Mouse (Mus musculus) hindbrain, embryonic 12.5 days (tissue): ENCODE results near the gene Grik4. TPM values are rescaled to one million over a fixed set of nuclear protein-coding genes. Genes with fewer than 3 reads are reported as not detected.

Source experiments
- ATAC-seq: fragments of 200-750 bp; cut with Nextera tagmentation; 2 replicates; pipeline ENCODE4 v1.8.0; 2017; ENCODE audit warnings: moderate TSS enrichment; ENCODE audit not compliant: low FRiP score
- H3K27ac ChIP-seq: fragments of 300-500 bp; sonication (generic); 2 replicates; pipeline ENCODE4 v1.5.1; 2016; ENCODE audit warnings: mild to moderate bottlenecking
- H3K27me3 ChIP-seq: fragments of 300-500 bp; sonication (generic); 2 replicates; pipeline ENCODE4 v1.6.1; 2016; ENCODE audit warnings: mild to moderate bottlenecking
- H3K36me3 ChIP-seq: fragments of 300-500 bp; sonication (generic); 2 replicates; pipeline ENCODE4 v1.6.1; 2016; ENCODE audit warnings: mild to moderate bottlenecking
- H3K4me1 ChIP-seq: fragments of 300-500 bp; sonication (generic); 2 replicates; pipeline ENCODE4 v1.6.1; 2016
- H3K4me2 ChIP-seq: fragments of 300-500 bp; sonication (generic); replicated peaks from 2 replicates; pipeline ENCODE4 v1.6.1; 2016; ENCODE audit warnings: mild to moderate bottlenecking
- H3K4me3 ChIP-seq: fragments of 300-500 bp; sonication (generic); 2 replicates; pipeline ENCODE4 v1.5.1; 2016; ENCODE audit warnings: mild to moderate bottlenecking
- H3K9ac ChIP-seq: fragments of 300-500 bp; sonication (generic); 2 replicates; pipeline ENCODE4 v1.6.1; 2016; ENCODE audit warnings: mild to moderate bottlenecking, moderate library complexity
- H3K9me3 ChIP-seq: fragments of 300-500 bp; sonication (generic); replicated peaks from 2 replicates; pipeline ENCODE4 v1.6.1; 2016; ENCODE audit warnings: mild to moderate bottlenecking
- WGBS: fragments of 180-500 bp; shearing (Covaris S2); methylation state at CpG from one replicate; pipeline ENCODE4 v1.1.7; 2016; 5-methylcytosine and 5-hydroxymethylcytosine counted together
- polyA plus RNA-seq: library from polyadenylated mRNA; unstranded; fragments of >200 nt; fragmentation: Nextera tagmentation; extraction: Ambion mirVana; gene quantifications from 2 replicates; pipeline ENCODE4 v1.2.1, GENCODE M21; 2016

The Grik4 gene
- polyA plus RNA-seq, 1 experiment from 2014 or later: 5.6 TPM

DNA sequence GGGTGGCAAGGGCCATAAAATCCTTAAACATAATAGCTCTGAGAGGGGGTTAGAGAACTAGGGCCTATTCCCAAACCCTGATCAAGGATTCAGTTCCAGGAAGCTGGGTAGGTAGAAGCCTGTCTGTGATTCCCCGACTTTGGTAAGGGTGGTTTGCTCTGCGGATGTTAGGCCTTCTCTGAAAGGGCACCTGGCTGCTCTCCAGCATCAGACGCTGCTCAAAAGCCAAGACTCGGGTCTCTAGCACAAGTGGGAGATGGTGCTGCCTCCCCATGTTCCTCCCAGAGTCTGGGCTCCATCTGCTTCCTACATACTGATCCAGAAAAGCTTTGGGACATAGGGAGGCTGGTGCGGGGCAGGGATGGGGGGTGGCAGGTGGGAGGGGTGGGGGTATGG is 270.3 kb downstream of the Grik4 start:
- peak overlapping the region; percentile 74 for H3K27ac ChIP-seq
- H3K9ac ChIP-seq: no peak overlapping the region
- H3K36me3 ChIP-seq: no peaks in the 10 kb centered on the region
- ATAC-seq: no peak
- WGBS: 72% methylated on average over 5 of the region's 5 CpGs
- H3K27me3 ChIP-seq: no peaks in the 10 kb centered on the region
- H3K9me3 ChIP-seq: no peaks in the 10 kb centered on the region
- H3K4me2 ChIP-seq: no peak overlapping the region
- H3K4me3 ChIP-seq: no peak overlapping the region
- H3K4me1 ChIP-seq: peaks cover 22% of the 10 kb centered on the region

DNA sequence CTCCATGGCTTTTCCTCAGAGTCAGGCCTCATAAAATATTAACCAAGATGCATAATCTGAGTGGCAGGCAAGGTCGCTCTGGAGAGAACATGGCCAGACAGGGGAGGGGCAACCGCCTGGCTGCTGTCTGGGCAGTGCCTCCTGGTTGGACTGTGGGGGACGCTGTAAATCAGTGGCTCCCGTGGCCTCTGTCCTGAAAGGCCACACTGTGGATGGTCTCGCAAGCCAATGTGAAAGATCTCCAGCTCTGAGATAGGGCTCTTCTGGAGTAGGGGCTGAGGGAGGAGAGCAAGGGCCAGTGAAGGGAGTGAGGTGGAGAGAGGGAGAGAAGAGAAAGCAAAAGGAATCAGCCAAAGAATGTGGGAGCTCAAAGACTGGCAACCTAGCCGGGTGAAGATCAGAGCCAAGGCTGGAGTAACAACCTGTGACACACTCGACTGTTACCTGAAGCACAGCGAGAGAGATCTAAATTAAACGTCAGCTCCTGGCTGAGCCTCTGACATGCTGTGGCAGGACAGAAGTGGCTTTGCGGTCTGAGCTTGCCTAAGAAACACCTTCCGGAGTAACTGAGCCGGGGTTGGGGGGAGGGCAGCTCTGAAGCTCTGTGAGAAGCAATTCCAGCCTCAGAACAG is 270.8 kb downstream of the Grik4 start:
- Histone ChIP-seq H3K9ac (no peak overlapping the region), H3K4me1 (peaks cover 22% of the 10 kb centered on the region), H3K4me2 (no peak overlapping the region), H3K36me3 (no peaks in the 10 kb centered on the region), H3K4me3 (no peak overlapping the region), H3K9me3 (no peaks in the 10 kb centered on the region), H3K27ac (peak overlapping the region; percentile 74), H3K27me3 (no peaks in the 10 kb centered on the region)
- ATAC-seq: peak; percentile 48; the same call in 1 of the 2 replicates
- WGBS: 57% methylated on average over 12 of the region's 12 CpGs

DNA sequence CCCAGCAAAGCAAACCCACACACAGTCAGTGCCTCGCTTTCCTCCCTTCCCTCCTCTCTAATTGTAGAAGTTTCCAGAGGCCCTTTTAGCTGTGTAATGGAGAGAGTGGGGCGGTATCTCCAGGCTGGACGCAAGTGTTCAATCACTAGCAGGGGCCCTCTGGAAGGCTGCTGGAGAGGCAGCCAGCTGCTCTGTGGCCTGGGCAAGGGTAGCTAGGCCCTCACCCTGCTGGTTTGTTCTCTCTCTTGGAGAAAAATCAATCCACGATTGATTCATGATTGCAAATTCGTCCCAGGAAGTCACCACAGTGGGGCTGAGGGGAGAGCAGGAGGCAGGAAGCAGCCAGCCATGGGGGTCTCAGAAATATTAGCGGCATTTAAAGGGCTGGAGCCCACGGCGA is 271.3 kb downstream of the Grik4 start:
- Histone ChIP-seq H3K36me3 (no peaks in the 10 kb centered on the region), H3K9ac (no peak overlapping the region), H3K4me1 (peaks cover 22% of the 10 kb centered on the region), H3K27me3 (no peaks in the 10 kb centered on the region), H3K27ac (peak overlapping the region; percentile 74), H3K4me3 (no peak overlapping the region), H3K9me3 (no peaks in the 10 kb centered on the region), H3K4me2 (no peak overlapping the region)
- ATAC-seq: 0 out of 2 replicates have a peak, but pooled peaks have one; percentile 26
- WGBS: 59% methylated on average over 8 of the region's 8 CpGs

DNA sequence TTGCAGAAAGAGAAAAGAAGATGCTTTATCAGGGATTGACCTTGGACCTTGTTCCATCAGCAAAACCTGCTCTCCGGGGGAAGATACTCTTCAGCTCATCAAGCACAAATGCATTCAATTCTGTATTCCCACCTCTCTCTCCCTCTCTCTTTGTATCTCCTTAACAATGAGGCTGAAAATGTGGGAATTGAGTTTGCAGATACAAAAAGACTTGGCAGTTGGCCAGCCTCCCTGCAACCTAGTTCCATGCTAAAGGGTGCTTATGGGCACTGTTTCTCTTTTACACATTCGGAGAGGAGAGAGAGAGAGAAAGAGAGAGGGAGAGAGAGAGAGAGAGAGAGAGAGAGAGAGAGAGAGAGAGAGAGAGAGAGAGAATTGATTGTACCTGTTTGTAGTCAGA is 273.7 kb downstream of the Grik4 start:
- Histone ChIP-seq H3K9ac (no peak overlapping the region), H3K4me3 (no peak overlapping the region), H3K9me3 (no peaks in the 10 kb centered on the region), H3K4me2 (no peak overlapping the region), H3K27me3 (no peaks in the 10 kb centered on the region), H3K27ac (no peak overlapping the region), H3K36me3 (no peaks in the 10 kb centered on the region), H3K4me1 (peaks cover 22% of the 10 kb centered on the region)
- 41% methylated on average over 2 of the region's 2 CpGs for WGBS
- ATAC-seq: no peak

DNA sequence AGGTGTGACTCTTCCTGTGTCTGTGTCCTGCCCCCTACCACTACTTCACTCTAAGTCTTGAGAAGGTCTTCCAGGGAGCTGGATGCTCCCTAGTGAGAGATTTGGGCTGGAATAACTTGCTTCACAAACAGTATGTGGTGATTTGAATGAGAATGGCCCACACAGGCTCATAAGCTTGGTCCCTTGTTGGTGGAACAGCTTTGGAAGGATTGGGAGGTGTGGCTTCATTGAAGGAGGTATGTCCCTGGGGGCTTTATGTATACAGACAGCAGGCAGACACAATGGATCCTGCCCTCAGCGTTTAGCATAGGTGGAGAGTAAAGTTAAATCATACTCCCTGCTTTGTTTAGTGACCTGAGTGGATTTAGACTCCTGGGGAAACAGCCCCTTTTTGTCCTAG is 282.8 kb downstream of the Grik4 start:
- ATAC-seq: no peak
- H3K27me3 ChIP-seq: no peaks in the 10 kb centered on the region
- H3K9ac ChIP-seq: no peak overlapping the region
- WGBS: 55% methylated on average over 1 of the region's 1 CpGs
- H3K4me1 ChIP-seq: 0 out of 2 replicates have a peak, but pooled peaks cover 3% of the 10 kb centered on the region
- H3K9me3 ChIP-seq: no peaks in the 10 kb centered on the region
- H3K4me2 ChIP-seq: no peak overlapping the region
- no peaks in the 10 kb centered on the region; the same call in 1 of the 2 replicates for H3K36me3 ChIP-seq
- no peak overlapping the region for H3K4me3 ChIP-seq
- H3K27ac ChIP-seq: no peak overlapping the region

DNA sequence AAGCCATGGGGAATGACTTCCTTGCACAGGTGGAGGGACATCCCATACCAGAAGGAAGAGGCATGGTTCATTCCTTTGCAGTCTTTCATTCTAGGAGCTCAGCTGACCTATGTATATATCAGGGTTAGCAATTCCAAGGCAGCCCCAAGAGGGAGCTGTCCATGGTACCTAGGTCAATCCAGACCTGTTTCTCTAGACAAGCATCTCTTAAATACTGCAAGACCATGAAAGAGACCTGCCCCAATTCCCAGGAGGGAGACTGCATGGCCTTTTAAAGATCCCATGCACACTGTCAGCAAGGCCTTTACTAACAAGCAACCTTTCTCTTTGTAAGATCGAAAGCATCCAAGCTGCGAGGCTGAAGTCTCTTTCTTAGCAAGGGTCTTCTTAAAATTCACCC is 291.5 kb downstream of the Grik4 start:
- Histone ChIP-seq H3K36me3 (no peaks in the 10 kb centered on the region), H3K27ac (no peak overlapping the region), H3K9ac (no peak overlapping the region), H3K4me3 (no peak overlapping the region), H3K9me3 (no peaks in the 10 kb centered on the region), H3K4me2 (no peak overlapping the region), H3K4me1 (no peaks in the 10 kb centered on the region), H3K27me3 (no peaks in the 10 kb centered on the region)
- no peak for ATAC-seq
- 89% methylated on average over 2 of the region's 2 CpGs for WGBS

DNA sequence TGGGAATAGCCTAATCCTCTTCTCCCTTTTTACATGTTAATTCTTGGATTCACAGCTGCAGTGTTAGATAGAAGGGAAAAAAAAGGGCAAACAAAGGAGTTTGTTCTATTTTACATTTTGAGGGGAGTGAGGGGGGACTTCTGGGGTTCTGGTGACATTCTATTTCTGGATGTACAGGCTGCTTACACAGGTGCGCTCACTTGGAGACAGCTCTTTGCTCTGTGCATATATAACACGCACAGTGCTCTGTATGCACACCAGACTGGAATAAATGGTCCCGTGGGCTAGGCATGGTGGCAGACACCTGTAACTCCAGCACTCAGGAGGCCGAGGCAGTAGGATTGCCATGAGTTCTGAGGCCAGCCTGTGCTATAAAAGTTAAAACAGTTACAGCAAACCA is 292.0 kb downstream of the Grik4 start:
- H3K9ac ChIP-seq: no peak overlapping the region
- 0 out of 2 replicates have a peak, but pooled peaks cover under 1% of the 10 kb centered on the region for H3K27me3 ChIP-seq
- no peak overlapping the region for H3K4me3 ChIP-seq
- H3K27ac ChIP-seq: no peak overlapping the region
- no peak for ATAC-seq
- no peaks in the 10 kb centered on the region for H3K9me3 ChIP-seq
- H3K4me1 ChIP-seq: no peaks in the 10 kb centered on the region
- WGBS: 67% methylated on average over 4 of the region's 4 CpGs
- H3K4me2 ChIP-seq: no peak overlapping the region
- H3K36me3 ChIP-seq: no peaks in the 10 kb centered on the region

DNA sequence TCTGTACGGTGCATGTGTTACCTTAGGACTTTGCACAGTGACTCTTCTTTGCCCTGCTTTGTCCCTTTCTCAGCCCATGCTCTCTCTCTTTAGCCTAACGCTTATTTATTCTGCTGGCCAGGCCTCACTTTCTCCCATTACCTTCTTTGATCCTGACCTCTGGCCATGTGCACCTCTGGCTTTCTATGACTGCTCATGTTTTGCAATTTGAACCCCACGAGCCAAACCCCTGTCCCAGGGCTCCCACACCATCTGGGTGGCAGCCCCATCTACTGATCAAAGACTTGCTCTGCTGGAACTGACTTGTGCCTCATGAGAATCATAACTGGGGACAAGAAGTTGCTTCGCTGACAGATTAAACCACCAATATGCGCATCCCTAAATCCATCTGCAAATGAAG is 294.4 kb downstream of the Grik4 start:
- Histone ChIP-seq H3K4me2 (no peak overlapping the region), H3K4me3 (no peak overlapping the region), H3K4me1 (0 out of 2 replicates have a peak, but pooled peaks cover 6% of the 10 kb centered on the region), H3K27ac (no peak overlapping the region), H3K9me3 (no peaks in the 10 kb centered on the region), H3K36me3 (no peaks in the 10 kb centered on the region), H3K27me3 (0 out of 2 replicates have a peak, but pooled peaks cover 2% of the 10 kb centered on the region), H3K9ac (no peak overlapping the region)
- no peak for ATAC-seq
- WGBS: 73% methylated on average over 5 of the region's 5 CpGs

DNA sequence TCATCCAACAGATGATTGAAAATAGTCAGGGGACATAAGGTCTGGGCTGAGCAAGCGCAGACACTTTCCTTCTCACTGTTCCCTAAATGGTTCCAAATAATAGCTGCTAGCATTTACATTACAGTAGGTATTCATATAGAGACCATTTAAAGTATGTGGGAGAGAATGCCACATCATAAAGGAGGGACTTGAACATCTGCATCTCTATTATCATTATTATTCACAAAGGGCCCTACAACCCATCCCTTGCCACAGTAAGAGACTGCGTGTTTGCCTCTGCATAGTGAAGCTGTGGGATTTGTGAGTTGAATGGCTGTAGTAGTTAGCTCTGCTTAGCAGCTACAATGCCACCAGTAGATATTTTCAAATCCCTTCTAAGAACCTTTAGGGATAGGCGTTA is 296.2 kb downstream of the Grik4 start:
- no peaks in the 10 kb centered on the region for H3K9me3 ChIP-seq
- no peak overlapping the region for H3K9ac ChIP-seq
- H3K27me3 ChIP-seq: 0 out of 2 replicates have a peak, but pooled peaks cover 2% of the 10 kb centered on the region
- H3K4me3 ChIP-seq: no peak overlapping the region
- ATAC-seq: no peak
- no peak overlapping the region for H3K4me2 ChIP-seq
- H3K36me3 ChIP-seq: no peaks in the 10 kb centered on the region
- peaks cover 6% of the 10 kb centered on the region; the same call in 1 of the 2 replicates for H3K4me1 ChIP-seq
- no peak overlapping the region for H3K27ac ChIP-seq
- WGBS: 91% methylated on average over 3 of the region's 3 CpGs

DNA sequence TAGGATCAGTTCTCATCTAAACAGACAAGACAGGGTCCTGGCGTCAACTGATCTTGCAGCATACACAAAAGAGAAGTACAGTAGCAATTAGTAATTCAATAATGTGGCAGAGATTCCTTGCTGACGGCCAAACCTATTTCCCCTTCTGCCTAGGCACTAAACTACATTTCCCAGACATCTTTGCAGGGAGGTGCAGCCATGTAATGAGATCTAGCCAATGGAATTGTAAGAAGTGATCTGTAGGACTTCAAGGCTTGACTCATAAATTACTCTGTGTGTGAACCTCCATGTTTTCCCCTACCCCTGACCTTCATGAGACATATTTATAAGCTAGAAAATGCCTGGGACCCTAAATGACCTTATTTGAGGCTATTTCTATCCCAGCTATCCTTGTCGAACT is 296.7 kb downstream of the Grik4 start:
- Histone ChIP-seq H3K4me3 (no peak overlapping the region), H3K27me3 (0 out of 2 replicates have a peak, but pooled peaks cover 2% of the 10 kb centered on the region), H3K4me1 (peaks cover 10% of the 10 kb centered on the region), H3K9me3 (no peaks in the 10 kb centered on the region), H3K9ac (no peak overlapping the region), H3K27ac (no peak overlapping the region), H3K4me2 (no peak overlapping the region), H3K36me3 (no peaks in the 10 kb centered on the region)
- 72% methylated on average over 3 of the region's 3 CpGs for WGBS
- ATAC-seq: no peak

DNA sequence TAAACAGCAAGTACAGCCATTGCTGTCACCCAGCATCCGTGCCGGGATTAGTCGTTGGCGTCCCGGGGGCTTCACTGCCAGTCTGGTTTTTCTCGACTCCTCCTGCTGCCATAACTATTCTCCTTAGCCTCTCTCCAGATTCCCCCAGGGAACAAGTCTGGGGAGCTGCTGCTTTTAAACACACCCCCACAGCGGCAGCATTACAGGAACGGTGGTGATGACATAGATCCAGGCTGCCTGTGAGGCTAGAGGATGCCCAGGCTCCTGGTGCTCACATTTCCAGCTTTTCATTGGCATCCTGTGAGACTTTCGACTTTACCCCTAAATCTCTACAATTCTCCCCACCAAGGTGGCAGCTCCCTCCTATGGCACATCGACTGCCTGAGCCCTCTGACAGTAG is 297.5 kb downstream of the Grik4 start:
- Histone ChIP-seq H3K4me3 (no peak overlapping the region), H3K27ac (no peak overlapping the region), H3K9ac (no peak overlapping the region), H3K4me1 (peaks cover 18% of the 10 kb centered on the region), H3K36me3 (no peaks in the 10 kb centered on the region), H3K9me3 (no peaks in the 10 kb centered on the region), H3K27me3 (0 out of 2 replicates have a peak, but pooled peaks cover 2% of the 10 kb centered on the region), H3K4me2 (no peak overlapping the region)
- ATAC-seq: no peak
- 70% methylated on average over 10 of the region's 10 CpGs for WGBS

DNA sequence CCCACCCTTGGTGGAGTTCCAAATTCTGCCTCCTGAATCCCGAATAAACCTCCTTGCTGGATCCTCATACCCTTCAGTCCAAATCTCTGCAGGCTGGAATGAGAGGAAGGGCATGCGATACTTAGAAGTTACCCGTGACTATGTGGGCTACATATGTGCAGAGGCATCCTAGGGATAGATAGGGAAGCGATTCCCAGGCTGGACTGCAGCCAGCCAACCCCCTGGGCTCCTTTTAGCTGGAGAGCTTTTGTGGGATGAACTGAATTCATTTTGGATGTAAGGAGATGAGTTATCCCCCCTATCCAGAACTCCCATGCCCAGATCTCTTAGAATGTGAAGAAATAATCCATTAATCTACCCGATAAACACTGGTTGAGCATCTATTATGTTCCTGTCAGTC is 299.1 kb downstream of the Grik4 start:
- Histone ChIP-seq H3K9ac (no peak overlapping the region), H3K4me3 (no peak overlapping the region), H3K36me3 (no peaks in the 10 kb centered on the region), H3K4me2 (no peak overlapping the region), H3K27ac (no peak overlapping the region), H3K9me3 (no peaks in the 10 kb centered on the region), H3K4me1 (peaks cover 19% of the 10 kb centered on the region), H3K27me3 (0 out of 2 replicates have a peak, but pooled peaks cover 2% of the 10 kb centered on the region)
- no peak for ATAC-seq
- 89% methylated on average over 5 of the region's 5 CpGs for WGBS

DNA sequence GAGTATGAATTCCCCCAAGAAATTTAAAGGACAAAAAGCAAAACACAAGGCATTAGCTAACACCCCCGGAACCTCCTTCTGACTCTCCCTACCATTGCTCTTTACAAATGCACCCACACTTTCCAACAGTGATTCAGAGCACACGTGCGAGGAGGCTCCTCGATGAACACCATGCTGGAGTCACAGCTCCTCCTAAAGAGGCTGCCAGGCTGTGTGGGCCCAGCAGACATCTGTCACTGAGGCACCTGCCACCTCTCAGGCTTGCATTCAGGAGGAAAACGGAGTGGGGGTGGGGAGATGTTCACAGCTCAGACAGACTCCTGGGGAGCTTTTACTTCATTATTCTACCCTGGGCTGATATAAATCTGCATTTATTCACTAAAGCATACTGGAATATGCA is 301.5 kb downstream of the Grik4 start:
- 32% methylated on average over 5 of the region's 5 CpGs for WGBS

More for the DNA sequence above, 301.5 kb downstream of the Grik4 start:
- H3K36me3 ChIP-seq: no peaks in the 10 kb centered on the region
- no peak overlapping the region for H3K4me3 ChIP-seq
- no peak overlapping the region for H3K27ac ChIP-seq
- no peak overlapping the region for H3K4me2 ChIP-seq
- ATAC-seq: peak; percentile 56
- no peak overlapping the region for H3K9ac ChIP-seq
- 0 out of 2 replicates have a peak, but pooled peaks cover 2% of the 10 kb centered on the region for H3K27me3 ChIP-seq
- no peaks in the 10 kb centered on the region for H3K9me3 ChIP-seq
- H3K4me1 ChIP-seq: peaks cover 37% of the 10 kb centered on the region
